Mouse (Mus musculus): ENCODE measurements around the gene Hoxd9.

DNA sequence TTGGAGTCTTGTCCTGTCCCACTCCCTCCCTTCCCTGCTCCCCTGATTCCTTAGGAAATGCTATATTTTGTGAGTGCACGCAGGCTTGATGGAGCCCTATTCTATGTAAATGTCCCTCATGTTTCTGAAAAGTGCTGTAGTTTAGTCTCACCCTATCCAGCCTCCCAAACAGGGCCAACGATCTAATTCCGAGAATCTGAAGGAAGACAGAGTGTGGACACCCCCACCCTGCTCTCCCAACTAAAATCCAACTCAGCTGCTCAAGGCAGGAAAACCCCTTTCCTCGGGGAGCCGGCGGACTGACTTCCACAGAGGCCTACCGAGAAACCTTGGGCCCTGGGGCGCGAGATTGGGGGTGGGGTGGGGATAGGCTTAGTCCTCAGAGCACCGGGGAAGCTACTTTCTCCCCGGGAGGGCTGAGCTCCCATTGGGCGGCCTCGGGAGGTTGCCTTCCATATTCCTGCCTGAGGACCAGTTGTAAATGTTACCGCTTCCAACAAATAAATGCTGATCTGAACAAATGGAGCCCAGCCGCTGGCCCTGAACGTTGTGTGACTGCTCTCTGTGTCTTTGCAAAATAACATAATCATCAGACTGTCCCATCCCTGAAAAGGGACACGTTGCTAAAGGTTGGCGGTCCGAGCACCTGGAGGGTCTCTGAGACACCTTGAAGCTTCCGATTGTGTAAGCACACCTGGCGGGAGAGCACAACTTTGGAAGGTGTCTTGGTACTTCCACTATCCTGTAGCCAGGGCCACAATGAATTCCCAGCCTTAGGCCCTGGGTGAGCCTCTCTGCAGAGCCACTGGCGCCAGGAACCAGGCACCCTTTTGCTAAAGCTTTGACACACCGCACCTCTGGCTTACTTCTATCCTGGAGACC is 2.4 kb downstream of the Hoxd9 start:
- TF ChIP-seq GATA1 (IDR thresholded peaks at IDR 0.05; ENCODE audit: low read length) (no peak), TAL1 (IDR thresholded peaks at IDR 0.05; ENCODE audit: low read length) (no peak)
